Mouse (Mus musculus): ENCODE measurements around the gene Cobl.
A peak's percentile ranks its signal among the peaks of the same experiment; 100 is the strongest.

Cobl gene

DNA sequence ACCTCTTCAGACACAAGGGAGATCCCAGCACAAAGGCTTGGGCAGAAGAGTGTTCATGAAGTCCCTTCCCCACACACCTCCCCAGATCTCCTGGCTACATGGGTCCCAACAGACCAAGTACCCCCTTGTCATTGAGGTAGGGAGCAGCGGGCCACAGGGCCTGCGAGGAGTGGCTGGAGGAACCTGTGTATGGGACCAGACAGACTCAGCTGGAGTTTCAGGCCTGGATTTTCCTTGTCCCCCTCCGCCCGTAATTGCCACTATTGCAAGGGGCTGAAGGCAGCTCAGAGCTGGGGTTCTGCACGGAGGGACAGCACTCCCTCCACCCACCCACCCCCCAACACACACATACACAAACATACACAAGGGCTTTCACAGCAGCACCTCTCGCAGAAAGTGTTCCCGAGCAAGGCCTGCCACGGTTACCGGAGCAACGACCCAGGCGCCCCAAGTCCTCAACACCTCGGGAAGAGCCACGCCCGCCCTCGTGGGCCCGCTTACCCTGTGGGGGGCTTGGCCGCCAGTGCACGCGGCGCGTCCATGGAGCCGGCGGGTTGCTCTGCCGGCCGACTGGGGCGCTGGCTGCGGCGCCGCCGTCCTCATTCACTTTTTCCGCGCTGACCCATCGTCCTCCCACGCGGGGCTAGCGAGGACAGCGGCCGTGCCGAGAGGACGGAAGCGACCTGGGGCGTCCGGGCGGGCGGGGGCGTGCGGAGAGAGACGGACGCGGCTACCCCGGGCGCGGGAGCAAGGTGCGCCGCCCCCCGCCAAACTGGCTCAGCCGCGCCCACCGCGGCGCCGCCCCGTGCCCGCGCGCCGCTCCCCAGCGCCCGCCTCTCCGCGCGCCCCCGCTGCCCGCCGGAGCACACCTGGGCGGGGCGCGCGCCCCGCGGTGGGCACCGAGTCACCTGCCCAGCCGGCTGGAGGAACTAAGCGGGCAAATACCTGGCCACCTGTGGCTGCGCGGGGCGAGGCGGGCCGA, at the start of gene Cobl:
Gene Cobl (minus strand): TSS at position 780 of the 982 bp plus-strand sequence.
- no peak for DNase-seq

DNA sequence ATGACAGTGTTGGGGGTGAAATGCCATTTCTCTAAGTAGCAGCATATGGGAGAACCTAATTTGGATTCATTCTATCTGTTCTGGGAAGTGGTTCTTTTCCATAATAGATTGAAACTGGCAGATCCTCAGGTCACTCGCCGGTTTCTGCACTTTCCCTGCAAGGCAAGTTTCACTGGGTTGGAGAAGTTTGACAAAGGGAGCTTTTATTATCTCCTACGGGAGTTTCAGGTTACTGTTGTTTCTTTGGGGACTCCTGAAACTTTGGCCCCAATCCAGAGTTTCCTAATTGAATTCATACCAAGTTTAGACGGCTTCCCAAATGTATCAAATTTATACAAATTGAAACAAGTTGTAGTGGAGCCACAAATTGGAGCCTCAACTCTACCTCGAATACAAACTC, 49.0 kb upstream of the Cobl start:
- DNase-seq, result no peak

DNA sequence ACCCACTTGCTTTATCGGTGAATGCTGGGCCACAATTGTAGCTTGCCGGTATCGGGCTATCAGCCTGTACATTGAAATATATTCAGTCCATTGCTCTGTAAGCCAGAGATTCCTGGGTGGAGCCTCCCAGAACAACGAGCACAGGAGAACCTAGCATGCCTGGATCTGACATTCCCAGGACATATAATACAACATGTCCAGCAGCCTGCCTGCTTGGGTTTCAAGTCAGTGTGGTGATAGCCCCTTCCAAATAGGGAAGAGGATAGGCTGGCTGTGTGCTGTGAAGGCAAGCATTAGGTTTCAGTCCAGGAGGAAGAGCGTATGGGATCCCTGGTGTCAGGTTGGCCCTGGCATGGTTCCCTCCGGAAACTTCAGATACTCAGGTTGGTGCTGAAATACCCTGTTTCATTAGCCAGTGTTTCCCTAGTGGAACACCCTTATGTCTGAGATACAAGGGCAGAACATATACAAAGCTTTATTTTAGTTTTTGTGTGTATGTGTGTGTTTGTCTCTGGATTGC, 41.7 kb upstream of the Cobl start:
- DNase-seq, result no peak

DNA sequence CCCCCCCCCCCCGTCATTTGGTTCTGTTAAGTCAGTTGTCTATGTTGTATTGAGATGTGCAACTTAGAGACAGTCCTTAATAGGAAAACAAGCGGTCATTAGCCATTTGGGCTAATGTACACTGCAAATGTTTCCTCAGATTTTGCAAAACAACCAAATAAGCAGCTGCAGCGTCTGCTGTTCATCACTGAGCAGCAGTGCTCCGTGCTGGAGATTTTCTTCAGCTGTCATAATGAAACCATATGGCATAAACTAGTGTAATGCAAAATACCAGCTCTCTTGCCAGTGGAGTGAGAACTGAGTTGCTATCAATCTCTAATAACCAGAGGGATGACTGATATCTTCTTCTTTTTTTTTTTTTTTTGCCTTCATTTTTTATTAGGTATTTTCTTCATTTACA, 39.0 kb upstream of the Cobl start:
- DNase-seq, result no peak

DNA sequence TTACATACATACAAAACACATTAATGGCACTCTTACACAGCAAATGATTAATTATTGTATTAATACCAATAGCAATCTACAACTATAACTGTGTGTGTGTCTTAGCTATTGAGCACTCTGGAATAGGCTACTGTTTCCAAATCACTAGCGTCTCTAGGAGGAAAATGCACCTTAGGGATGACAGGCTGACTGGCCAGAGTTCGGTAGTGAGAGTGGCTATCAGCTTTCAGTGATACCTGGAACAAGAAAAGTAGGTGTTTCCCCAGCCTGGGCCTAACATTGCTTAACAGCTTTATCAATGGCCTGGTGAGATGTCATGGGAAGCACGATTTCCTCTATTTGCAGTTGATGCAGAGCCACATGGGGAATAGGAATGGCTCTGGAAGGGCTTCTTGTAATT, 37.0 kb upstream of the Cobl start:
- no peak for DNase-seq

DNA sequence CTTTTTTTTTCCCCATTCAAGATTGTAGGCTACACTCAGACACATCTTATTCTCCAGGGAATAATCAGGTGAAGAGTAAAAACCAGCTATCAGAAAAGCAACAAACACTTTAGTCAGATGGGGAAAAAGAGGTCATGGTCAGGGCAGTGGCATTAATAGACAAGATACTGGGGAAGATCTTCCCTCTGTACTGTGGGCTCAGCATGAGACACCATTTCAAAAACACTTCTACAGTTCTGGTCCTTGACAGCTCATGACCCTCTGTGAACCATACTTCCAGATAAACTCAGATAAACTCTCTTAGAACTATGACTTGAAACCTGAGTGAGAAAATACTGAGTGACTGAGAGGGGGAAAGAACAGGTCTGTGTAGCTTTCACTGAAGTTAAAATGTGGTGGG, 29.0 kb upstream of the Cobl start:
- no peak for DNase-seq

DNA sequence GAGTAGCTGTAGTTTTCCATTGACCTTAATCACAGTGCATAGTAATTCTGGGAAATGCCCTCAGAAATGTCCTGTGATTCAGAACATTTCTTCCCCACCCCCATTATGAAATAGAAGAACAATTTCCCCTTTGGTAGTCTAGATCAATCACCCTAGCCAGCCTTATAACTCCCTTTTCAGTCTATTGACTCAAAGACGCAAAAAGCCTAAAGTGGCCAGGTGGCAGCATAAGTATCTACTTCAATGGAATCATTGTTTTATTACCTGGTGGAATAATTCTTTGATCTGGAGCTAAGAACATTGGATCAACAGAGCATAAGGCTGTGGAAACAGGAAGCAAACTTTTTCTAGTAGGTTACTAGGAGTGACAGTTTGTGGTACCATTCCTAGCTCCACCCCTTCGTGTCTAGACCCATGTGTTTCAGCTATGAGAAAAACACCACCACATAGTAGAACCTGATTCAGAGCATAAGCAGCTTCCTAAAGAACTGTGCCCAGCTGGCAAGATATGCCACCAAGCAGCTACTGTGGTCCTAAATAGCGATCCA, 15.2 kb upstream of the Cobl start:
- no peak for DNase-seq

GRCm38 (mm10) chr11:12474299-12474935, 9.7 kb upstream of the Cobl start:
- no peak for DNase-seq

DNA sequence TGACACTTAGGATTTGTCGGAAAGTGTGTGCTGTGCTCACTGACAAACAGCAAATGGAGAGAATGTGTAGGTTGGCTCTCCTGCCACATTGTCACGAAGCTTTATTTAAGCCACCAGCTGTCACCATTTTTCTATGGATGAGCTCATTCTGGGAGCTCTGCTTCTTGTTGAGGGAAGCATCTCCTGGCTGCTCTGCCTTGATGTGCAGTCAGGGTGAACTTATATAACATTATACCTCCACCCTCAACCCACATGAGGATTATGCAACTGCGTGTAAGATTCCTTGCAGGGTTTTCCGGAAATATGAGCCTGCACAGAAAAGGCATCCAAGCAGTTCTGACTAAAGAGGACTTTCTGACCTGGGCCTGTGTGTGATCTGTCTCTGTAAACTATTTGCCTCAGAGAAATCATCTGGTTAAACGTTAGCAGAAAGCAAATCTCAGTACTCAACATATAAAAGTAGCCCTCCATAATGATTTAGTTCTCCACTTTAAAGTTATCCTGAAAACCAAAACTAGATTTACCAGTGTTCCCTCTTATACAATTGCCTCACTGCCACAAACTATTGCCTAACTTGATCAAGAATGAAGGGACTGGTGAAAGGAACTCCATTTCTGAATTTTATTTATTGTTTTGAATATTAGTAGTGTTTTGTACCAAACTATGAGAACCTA, 9.0 kb upstream of the Cobl start:
- peak in 1 of 2 experiments; percentile 11 for DNase-seq

DNA sequence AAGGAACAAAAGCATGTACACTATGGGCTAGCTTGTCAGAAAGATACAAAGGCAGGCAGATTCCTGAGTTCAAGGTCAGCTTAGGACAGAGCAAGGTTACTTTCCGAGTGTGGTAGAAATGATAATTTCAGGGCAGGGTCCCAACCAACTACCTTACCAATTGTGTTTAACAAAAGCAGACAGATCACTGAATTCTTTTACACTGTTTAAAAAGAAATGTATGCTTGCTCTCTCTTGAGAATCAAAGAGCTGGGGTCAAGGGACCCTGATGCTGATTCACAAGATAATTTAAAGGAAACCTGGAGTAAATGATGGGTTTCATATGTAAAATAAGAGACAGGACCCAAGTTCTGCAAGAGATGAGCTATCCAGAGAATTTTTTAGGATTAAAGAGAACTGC, 4.9 kb upstream of the Cobl start:
- DNase-seq, result no peak

- DNase-seq, result no peak
Measured at GRCm38 (mm10) chr11:12468661-12469060, 3.9 kb upstream of the Cobl start.

GRCm38 (mm10) chr11:12467836-12468235, 3.1 kb upstream of the Cobl start:
- DNase-seq, result no peak

DNA sequence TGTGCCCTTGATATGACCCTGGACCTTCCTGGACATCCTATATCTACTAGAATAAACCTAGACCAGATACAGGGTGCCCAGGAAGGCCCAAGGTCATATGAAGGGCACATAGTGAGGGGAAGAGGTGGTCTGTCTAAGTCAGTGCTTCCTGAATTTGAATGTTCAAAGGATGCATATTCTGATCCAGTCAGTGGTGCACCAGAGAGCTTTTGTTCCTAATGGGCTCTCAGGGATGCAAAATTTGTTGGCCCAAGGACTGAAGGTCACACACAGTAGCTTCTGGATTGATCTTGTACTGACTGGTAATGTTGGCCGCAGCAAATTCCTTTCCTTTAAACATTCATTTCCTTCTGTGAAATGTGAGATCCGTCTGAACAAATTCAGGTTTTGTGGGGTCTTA, 2.5 kb upstream of the Cobl start:
- no peak for DNase-seq

GRCm38 (mm10) chr11:12466606-12467005, 1.8 kb upstream of the Cobl start:
- DNase-seq, result no peak

DNA sequence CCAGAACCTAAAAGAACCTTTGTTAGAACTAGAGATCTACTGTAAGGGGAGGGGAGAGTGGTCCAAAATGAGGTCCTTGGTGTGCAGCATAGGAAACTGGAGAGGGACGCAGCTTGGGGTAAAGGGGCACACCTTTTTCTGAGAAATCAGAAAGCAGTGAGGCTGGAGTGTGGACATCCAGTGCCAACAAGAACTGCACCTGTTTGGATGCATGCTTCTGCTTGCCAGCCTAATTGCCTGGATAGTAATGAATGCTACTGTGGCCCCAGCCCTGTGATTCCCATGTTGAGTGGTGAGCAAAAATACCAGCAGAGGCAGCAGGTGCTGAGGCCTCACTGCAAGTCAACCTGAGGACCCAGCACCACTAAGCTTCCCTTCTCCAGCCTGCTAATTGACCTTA, 469 bp upstream of the Cobl start:
- DNase-seq, result no peak

DNA sequence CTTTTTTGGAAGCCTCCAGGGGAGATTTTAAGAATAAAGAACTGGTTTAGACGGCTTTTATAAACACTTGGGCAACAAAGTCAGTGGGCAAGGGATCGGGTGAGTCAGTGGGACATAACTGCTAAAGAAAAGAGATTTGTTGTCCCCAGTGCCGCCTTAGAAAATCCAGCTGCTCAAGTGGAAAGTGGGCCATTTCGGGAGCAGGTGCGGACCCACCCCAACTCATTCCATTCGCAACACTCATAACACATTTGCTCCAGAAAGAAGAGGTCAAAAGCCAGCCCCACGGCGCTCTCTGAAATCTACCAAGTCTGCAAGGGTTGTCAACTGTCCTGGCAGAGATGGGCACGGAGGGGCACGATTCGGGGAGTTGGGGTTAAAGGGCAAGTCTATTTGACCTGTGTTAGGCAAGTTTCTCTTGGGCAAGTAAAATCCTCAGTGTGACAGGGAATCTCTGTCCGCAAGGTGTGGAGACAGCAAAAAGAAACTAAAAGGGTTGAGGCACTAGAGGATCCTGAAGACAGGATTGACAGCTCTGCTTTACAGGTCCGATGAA, 1.1 kb downstream of the Cobl start:
- DNase-seq, result no peak

- no peak for DNase-seq
Measured at GRCm38 (mm10) chr11:12459781-12460581, 4.8 kb downstream of the Cobl start.

DNA sequence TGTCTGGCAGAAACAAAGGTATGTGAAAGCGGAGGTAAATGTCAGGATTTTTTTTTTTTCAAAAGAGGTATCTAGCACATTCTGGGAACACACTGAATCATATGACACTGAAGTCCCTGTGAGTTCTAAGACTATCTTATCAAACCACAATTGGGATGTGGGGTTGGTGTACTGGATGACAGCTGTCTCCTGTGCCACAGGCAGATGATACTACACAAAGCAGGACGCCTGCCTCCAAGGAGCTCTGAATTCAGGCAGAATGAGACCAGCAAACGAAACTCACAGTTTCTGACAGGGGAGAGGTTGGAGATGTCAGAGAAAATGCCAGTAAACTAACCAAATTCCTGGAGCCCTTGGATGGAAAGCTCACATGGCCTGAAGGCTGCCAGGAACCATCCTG, 5.9 kb downstream of the Cobl start:
- DNase-seq, result no peak

DNA sequence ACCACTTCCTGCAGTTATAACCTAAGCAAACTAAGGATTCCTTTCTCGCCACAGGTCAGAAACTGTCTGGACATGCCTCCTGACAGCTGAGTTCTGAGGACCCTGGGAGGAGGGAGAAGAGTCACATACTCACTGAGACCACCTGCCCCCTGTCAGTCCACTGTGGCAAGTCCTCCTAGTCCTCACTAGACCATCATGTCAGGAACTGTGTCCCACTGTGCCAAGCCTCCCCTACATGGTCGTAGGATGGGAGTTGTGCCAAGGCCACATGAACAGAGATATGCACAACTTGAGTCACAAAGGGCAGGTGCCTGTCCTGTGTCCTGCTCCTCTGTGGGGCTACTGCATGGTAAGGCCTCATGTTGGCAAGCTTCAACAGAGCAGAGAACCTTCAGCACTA, 6.4 kb downstream of the Cobl start:
- DNase-seq, result no peak

GRCm38 (mm10) chr11:12448101-12448500, 16.7 kb downstream of the Cobl start:
- no peak for DNase-seq

- DNase-seq, result no peak
Measured at GRCm38 (mm10) chr11:12445222-12445621, 19.5 kb downstream of the Cobl start.

DNA sequence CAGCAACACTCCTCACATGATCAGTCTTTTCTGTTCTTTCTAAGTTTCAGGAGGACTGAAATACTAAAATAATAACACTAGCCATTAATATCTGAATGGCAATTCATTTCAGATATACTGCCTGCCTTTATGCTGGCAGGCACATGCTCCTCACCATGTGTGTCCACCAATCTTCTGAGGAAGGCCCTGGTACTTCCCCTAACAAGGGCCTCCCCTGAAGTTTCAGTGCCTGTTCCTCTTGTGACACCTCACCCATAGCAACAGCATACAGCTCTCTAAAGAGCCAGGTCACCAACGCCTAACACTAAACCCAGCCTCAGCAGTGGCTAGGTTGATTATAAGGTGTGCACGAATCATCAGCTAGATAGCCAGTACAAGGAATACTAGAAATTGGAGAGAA, 20.5 kb downstream of the Cobl start:
- no peak for DNase-seq
